Mouse (Mus musculus): Measurements from ENCODE around the gene Ctbp2.

DNA sequence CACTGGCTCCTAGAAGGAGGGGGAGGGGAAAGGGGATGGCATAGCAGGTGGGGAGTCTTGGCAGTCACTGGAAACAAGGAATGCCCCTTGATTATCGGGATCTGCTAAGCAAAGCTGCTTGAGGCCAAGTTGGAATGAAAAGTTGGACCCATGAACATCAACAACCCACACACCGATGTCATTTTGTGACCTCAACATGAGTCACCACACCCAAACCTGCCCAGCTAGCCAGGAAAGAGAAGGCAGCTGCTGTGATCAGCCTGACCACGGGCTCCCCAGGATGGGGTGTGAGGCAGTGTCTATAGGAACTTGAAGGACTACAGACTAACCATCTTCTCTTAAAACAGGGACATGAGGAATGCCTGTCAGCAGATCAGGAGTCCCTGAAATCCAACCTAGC is 38.7 kb downstream of the Ctbp2 start:
- TF ChIP-seq GATA1 (IDR thresholded peaks at IDR 0.05; ENCODE audit: borderline replicate concordance, low read length) (no peak), FLI1 (IDR thresholded peaks at IDR 0.05; ENCODE audit: low read length) (no peak)

All from megakaryocyte, embryonic 14.5 days (primary cell).